Mouse (Mus musculus) frontal cortex, postnatal 10 days (tissue): Measurements from ENCODE around the gene Krtap3-1.
"Not testable (repeated sequence)": the region's sequence is repeated elsewhere in the genome, so short reads cannot be mapped to it uniquely, and the experiment has no call there.

Experiments
- DNase-seq, 2 experiments: peaks; one replicate each; pipeline ENCODE4 v3.0.0; 2022; ENCODE audit warnings: low spot score in 2 of 2, mixed read lengths in 1 of 2

The Krtap3-1 gene

DNA sequence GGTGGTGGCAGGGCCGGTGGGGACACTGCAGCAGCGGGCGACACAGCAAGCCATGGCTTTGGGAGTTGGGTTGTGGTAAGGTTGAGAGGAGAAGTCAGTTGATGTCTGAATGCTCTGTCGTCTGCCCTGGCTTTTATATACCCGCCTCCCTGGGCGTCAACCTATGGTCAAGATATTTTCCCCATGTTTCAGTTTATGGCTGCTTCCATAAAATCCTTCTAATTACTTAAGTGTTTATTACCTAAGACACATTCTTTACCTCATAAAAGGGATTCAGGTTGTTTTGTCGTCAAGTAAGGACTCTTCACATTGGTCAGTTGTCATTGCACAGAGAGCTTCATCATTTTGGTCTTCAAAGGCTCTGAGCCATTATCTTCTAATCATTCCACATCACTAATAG lies at the start of gene Krtap3-1:
Gene Krtap3-1, minus strand, starts transcription at position 101 of the 400 bp plus-strand sequence.
- no peak for DNase-seq

DNA sequence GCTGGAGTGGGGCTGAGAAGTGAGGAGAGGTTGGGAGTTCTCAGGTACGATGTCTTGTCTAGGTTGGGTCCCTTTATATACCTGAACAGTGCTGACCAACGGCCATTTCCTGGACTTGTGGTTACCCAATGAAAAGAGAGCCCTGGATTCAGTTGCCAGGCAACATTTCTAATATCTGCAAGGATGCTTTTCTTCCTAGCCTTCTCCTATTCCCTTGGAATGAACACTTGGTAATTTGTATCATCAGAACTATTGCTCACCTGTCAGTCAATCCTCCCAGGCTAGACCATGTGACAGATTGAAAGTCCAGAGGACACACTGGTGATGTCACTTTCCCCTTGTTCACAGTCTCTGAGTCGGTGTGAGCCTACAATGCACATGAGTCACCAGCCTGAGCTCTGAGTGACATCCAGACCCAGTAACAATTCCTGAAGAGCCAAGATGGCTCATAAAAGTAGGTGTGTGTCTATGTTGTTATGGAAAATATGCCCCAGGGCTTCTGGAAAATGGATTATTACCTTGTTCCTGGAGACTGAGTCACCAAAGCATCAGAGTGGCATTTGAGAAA lies 48.5 kb upstream of the Krtap3-1 start, which contains the start of gene Krtap2-4:
Gene Krtap2-4, minus strand, starts transcription at position 51 of the 568 bp plus-strand sequence.
- no peak for DNase-seq

DNA sequence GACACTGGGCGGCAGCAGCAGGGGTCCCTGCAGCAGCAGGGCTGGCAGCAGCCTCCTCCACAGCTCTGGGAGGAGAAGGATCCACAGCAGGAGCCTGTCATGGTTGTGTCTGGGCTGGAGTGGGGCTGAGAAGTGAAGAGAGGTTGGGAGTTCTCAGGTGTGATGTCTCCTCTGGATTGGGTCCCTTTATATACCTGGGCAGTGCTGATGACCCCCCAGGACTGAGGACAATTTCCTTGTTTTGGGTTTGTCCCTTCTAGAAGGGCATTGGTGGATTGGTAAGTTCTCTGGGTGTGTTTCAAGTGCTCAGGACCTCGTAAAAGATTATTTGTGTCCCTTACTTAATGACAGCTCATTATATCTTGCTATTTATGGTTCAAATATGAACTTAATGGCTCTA lies 43.7 kb upstream of the Krtap3-1 start, which contains the start of gene Gm11937:
Gene Gm11937, minus strand, starts transcription at position 101 of the 400 bp plus-strand sequence.
- DNase-seq: not testable (repeated sequence)

DNA sequence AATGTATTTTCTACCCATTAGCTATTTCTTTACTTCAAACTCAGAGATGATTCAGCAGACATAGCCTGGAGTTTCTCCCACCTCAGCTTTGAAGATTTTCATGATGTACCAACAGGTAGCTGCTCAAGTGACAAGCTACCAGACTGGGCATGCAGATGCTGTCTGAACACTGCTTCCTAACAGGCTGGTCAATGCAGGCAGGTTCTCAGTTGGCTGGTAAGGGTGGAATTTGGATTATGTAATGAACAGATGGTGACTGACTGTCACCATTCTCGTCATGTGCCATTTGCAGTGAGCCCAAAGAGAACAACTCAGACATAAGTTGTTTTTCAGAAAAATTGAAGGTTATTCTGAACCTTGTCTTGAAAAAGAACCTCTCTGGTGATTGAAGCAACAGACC lies 42.7 kb upstream of the Krtap3-1 start:
- DNase-seq: peak in 1 of 2 experiments; percentile 13

DNA sequence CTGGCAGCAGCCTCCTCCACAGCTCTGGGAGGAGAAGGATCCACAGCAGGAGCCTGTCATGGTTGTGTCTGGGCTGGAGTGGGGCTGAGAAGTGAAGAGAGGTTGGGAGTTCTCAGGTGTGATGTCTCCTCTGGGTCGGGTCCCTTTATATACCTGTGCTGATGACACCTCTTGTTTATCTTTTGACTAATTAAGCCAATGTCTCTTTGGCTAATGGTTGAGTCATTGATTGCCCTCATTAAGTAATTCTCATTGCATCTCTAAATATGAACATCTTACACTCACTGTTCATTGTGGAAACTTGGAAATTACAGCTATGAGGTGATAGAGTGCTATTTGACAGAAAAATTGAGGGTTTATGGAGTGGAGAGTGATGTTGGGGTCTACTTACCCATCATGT lies 36.8 kb upstream of the Krtap3-1 start, which contains the start of gene Gm11938:
Gene Gm11938, minus strand, starts transcription at position 101 of the 400 bp plus-strand sequence.
- not testable (repeated sequence) for DNase-seq

DNA sequence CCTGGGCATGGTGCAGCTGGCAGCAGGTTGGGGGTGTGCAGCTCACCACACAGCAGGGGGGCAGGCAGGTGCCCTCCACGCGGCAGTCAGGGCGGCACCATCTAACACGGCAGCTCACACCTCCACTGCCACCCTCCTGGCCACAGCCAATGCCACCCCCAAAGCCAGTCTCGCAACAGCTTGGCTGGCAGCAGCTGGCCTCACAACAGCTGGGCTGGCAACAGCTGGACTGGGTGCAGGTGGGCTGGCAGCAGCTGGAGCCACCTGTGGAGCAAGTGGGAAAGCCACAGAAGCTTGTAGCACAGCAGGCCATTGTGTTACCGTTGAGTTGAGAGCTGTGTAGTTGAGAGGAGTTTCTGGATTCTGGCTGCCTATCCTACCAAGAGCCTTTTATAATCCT lies 31.3 kb upstream of the Krtap3-1 start, which contains the start of gene Krtap9-3:
Gene Krtap9-3, minus strand, starts transcription at position 364 of the 400 bp plus-strand sequence.
- DNase-seq: not testable (repeated sequence)

DNA sequence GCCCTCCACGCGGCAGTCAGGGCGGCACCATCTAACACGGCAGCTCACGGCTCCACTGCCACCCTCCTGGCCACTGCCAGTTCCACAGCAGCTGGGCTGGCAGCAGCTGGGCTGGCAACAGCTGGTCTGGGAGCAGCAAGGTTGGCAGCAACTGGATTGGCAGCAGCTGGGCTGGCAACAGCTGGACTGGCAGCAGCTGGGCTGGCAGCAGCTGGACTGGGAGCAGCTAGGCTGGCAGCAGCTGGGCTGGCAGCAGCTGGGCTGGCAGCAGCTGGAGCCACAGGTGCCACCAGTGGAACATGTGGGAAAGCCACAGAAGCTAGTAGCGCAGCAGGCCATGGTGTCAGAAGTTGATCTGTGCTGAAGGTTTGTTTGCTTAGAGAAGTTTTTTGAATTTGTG lies 24.6 kb upstream of the Krtap3-1 start, which contains the start of gene Krtap1-3:
Gene Krtap1-3, minus strand, starts transcription at position 359 of the 400 bp plus-strand sequence.
- no peak for DNase-seq

DNA sequence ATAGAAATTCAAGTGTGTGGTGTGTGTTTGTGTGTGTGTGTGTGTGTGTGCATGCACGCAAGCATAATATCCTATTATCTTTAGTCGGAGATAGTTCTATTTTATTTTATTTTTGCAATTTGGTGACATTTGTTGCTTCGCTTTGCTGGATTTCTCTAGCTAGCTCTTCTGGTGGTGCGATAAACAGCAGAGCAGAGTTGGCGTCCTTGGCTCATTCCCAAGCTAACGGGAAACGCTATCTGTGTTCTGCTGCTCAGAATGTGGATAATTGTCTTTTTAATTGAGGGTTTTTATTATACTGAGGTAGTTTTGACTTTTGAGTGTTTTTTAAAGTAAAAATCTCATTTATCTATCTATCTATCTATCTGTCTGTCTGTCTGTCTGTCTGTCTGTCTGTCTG lies 18.7 kb upstream of the Krtap3-1 start:
- DNase-seq: no peak

DNA sequence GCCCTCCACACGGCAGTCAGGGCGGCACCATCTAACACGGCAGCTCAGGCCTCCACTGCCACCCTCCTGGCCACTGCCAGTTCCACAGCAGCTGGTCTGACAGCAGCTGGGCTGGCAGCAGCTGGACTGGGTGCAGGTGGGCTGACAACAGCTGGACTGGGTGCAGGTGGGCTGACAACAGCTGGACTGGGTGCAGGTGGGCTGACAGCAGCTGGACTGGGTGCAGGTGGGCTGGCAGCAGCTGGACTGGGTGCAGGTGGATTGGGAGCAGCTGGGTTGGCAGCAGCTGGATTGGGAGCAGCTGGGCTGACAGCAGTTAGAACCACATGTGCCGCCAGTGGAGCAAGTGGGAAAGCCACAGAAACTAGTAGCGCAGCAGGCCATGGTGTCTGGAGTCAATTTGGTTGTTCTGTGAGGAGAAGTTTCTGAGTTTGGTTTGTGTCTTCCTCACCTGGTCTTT lies 16.8 kb upstream of the Krtap3-1 start, which contains the start of gene Krtap1-4:
Gene Krtap1-4, minus strand, starts transcription at position 410 of the 460 bp plus-strand sequence.
- no peak for DNase-seq

DNA sequence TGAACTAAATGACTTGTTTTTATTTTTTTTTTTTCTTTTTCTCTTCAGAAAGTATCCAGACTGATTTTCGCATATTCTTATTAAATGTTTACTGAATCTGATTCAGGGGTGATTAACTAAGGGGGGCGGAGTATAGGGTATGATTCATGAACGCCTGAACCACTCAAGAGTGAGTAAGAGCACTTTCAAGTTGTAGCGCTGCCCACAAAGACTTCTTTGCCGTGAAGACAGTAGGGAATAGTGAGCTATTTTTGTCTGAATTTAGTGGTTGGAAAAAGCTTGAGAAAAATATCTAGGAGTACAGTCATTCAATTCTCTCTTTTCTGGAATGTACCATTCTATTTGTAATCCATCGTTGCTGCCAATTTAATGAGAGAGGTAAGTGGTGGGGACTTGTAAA lies 15.1 kb upstream of the Krtap3-1 start:
- no peak for DNase-seq

DNA sequence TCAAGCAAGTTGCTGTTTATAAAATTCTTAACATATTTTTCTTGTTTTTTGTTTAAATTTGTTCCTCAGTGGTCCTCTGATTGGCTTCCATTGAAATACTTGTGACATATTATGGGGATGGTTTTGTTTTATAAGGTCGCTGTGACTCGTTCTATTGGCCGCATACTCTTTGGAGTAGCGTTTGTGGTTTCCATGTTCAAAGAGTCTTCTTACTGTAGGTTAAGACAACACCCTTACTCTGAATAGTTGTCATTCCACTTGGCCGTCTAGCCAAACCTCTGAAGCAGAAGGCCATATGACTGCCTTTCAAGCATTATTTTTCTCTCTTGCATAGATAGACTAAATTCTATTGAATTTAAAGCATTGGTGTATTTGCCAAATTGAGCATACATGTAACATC lies 14.6 kb upstream of the Krtap3-1 start:
- DNase-seq: no peak

DNA sequence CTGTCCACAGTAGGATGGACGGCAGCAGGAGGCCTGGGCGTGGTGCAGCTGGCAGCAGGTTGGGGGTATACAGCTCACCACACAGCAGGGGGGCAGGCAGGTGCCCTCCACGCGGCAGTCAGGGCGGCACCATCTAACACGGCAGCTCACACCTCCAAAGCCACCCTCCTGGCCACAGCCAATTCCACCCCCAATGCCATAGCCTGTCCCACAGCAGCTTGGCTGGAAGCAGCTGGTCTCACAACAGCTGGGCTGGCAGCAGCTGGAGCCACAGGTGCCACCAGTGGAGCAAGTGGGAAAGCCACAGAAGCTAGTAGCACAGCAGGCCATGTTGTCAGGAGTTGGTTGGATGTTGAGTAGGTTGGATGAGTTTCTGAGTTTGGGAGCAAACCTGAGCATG lies 14.2 kb upstream of the Krtap3-1 start, which contains the start of gene Krtap1-5:
Gene Krtap1-5, minus strand, starts transcription at position 381 of the 400 bp plus-strand sequence.
- DNase-seq: no peak

DNA sequence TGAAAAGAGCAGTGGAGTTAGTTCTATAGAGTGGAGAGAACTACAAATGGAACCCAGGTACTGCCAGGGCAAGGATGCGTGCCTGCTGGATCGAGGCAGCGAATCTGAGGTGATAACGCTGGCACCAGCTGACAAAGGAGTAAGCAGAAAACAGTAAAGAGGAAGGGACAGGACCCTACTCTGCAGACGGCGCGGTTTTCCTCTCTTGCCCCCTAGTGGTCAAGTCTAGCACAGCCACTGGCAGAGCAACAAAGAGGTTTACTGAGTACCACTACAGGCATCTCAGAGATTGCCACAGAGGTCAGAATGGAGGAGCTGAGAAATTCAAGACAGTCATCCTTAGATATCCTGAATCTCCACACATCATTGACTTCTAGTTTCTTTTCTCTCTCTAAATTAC lies 7.7 kb upstream of the Krtap3-1 start:
- peak in 1 of 2 experiments; percentile 59 for DNase-seq

DNA sequence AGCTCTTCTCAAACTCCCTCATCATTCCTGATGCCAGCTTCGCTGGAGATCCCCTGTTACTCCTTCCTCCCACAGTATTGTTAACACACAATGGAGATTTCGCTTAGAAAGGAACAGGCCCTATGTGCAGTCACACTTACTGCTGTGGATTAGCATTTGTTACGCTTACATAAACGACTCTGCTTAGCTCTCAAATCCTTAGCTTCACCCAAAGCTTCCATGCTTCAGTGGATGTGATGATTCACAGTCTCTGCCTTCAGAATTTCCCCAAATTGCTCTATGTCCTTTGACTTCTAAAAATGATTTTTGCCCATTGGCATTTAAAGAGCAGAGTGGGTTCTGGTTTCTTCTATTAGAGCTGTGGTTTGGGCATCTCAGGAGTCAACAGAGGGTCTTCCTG lies 6.7 kb upstream of the Krtap3-1 start:
- no peak for DNase-seq

DNA sequence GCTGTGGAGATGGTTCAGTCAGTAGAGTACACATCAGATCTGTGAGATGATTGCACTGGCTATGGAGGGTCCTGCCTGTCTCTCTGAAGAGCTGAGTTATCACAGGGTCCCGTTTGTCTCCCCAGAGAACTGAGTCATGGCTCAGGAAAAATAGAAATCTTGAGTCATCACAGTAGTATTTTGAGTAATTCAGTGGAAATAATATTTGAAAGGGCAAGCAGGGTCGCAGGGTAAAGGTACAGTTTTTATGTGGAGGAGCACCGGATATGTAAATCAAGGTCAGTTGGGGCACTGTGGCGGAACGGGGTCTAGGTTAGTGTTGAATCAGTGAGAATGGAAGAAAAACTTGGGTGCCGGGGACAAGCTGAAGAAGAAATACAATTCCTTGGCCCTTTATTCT lies 3.9 kb downstream of the Krtap3-1 start:
- DNase-seq: no peak

DNA sequence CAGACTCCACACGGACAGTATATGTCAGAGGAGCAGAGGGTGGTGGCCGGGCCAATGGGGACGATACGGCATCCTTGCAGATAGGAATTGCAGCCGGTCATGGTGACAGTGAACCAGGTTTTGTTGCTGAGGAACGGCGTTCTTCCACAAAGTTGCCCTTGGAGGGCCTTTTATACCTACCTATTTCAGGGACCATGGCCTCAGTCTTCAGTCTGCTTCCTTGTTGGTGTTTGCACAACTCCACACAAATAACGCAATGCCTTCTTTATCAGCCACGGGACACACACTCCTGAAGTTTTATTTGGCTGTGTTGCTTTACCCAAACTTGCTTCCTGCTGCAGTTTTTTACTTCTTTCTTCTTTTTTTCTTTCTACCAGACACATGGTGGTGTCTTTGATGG lies 7.1 kb downstream of the Krtap3-1 start, which contains the start of gene Gm11939:
Gene Gm11939, minus strand, starts transcription at position 101 of the 400 bp plus-strand sequence.
- DNase-seq: no peak

DNA sequence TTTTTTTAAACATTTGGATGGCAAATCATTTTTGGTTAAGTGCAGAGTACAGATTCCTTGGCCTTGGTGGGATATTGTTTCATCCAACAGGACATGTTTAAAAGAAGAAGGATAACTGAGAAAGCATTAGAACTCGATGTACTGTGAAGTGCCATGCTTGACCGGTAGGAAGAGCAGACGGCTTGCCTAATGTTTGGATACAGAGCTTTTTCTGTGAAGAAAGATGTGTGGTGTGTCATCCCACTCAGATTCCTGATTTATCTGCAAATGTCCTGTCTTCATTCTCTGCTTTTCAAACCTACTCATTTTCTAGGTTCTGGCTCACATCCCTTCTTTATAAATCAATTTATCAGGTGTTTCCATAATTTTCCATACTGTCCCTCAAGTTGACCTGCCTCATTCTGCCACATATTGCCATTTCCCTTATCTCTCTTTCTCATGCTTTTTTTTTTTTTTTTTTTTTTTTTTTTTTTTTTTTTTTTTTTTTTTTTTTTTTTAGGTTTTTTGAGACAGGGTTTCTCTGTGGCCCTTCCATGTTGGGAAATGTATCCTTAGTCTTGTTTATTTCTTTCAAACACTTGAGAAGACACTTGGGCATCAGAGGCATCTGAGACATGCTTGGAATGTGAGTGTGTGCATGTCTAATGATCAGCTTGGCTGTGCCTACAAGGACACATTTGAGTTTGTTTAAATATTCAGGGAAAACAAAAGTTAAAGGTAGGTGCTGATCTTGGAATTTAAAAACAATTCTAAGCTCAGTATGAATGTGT lies 8.3 kb downstream of the Krtap3-1 start:
- DNase-seq: no peak

DNA sequence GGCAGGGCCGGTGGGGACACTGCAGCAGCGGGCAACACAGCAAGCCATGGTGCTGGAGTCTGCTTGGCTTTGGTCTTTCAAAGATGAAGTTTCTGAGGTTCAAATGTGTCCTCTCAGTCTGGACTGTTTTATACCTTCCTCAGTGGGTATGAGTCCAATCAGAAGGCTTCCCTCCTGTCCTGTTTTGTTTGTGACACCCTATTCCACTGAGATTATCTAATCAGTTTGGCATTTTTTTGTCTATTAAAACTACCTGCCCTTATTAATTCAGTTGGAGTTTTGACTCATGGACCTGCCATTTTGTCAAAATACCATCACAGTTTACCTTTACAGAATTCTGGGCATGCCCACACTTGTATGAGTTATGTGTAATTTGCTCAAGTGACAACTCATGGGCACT lies 9.7 kb downstream of the Krtap3-1 start, which contains the start of gene Krtap3-2:
Gene Krtap3-2, minus strand, starts transcription at position 101 of the 400 bp plus-strand sequence.
- no peak for DNase-seq

DNA sequence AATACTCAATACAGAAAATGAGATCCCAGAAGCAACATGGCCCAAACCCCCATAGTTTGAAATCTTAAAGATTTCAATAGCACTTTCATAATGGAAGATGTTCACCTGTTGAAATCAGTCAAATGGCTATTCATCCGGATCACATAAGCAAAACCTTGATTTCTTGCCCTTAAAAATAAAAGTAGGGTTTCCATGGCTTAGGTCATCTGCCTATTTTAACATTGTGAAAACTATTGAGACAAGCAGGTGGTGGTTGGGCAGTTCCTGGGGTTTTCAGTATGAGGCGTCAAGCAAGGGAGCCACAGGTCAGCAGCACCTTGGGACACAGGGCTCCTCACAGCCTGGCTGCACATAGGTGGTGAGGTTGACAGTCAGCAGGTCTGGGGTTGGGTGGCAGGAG lies 10.2 kb downstream of the Krtap3-1 start:
- no peak for DNase-seq

DNA sequence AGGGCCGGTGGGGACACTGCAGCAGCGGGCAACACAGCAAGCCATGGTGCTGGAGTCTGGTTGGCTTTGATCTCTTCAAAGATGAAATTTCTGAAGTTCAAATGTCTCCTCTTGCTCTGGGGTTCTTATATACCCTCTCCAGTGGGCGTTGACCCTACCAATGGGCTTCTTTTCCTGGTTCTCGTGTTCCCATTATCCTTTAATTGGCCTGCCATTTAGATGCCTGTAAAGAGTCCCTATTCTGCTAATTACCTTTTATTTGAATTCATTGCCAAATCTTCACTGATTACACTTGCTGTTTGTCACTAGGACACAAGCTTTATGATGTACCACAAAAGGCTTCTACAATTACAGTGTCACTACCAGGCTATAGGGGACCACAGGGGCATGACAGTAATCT lies 15.7 kb downstream of the Krtap3-1 start, which contains the start of gene Krtap3-3:
Gene Krtap3-3, minus strand, starts transcription at position 101 of the 400 bp plus-strand sequence.
- DNase-seq: no peak

DNA sequence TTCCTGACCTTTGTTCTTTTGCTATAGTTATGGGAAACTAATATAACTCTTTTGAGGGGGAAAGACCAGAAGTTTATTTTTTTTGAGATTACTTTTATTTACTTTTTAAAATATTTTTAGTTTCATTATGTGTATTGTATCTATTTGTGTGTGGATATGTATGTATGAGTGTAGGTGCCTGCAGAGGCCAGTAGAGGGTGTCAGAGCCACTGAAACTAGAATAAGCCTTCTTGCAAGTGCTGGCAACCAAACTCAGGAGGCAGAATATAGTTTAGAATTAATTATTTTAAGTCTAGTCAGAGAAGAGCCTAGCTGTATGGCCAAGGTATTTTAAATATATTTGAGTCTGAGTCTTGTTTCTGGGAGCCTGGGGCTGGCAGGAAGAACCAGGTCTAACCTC lies 18.5 kb downstream of the Krtap3-1 start:
- no peak for DNase-seq

DNA sequence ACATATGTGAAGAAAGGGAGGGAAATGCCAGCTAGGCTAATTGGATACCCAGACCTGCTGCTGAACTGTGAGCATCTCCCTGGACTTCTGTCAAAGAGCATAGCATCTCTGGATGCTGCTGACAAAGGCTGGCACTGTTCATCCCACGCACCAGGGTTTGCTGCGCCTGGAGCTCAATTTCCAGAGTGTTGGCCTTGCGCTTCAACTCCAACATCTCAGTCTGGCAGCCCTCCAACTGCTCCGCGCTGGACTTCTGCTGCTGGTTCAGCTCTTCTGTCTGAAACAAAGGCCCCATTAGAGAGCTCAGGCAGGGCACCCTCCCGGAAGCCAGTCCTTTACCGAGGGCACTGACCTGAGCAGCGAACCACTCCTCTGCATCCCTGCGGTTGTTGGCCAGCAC lies 26.7 kb downstream of the Krtap3-1 start:
- peak in 1 of 2 experiments; percentile 22 for DNase-seq
